Mouse (Mus musculus): Measurements from ENCODE around the gene Cks2. TPM values are rescaled to one million over a fixed set of nuclear protein-coding genes. Genes with fewer than 3 reads are reported as not detected.
A peak's percentile ranks its signal among the peaks of the same experiment; 100 is the strongest.
"Not testable (repeated sequence)": the region's sequence is repeated elsewhere in the genome, so short reads cannot be mapped to it uniquely, and the experiment has no call there.

The Cks2 gene
- polyA plus RNA-seq, 1 experiment from 2014 or later: 335 TPM

DNA sequence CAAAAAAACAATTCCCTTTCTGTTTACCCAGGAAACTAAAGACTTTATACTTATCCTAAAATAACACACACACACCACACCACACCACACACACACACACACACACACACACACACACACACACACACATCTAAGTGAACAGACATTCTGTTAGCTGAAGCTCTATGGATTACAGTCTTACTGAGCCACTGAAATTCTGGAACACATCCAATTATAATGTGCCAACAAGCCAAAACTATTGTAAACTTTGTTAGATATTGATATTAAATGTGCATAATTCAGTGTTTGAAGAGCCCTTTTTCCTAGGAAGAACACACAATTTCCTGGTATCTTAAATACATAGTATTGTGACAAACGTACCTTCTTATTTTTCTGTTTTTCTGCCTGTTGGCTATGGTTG lies 27.7 kb upstream of the Cks2 start:
- Histone ChIP-seq H3K4me1 (peaks cover 14% of the 10 kb centered on the region), H3K4me2 (no peak overlapping the region), H3K9ac (no peak overlapping the region), H3K4me3 (no peak overlapping the region), H3K36me3 (ENCODE audit: poor library complexity, severe bottlenecking) (no peaks in the 10 kb centered on the region), H3K9me3 (replicated peaks) (no peaks in the 10 kb centered on the region), H3K27ac (no peak overlapping the region), H3K27me3 (no peaks in the 10 kb centered on the region)
- 60% methylated on average over 1 of the region's 1 CpGs for WGBS
- ATAC-seq: 0 out of 2 replicates have a peak, but pooled peaks have one; percentile 16

DNA sequence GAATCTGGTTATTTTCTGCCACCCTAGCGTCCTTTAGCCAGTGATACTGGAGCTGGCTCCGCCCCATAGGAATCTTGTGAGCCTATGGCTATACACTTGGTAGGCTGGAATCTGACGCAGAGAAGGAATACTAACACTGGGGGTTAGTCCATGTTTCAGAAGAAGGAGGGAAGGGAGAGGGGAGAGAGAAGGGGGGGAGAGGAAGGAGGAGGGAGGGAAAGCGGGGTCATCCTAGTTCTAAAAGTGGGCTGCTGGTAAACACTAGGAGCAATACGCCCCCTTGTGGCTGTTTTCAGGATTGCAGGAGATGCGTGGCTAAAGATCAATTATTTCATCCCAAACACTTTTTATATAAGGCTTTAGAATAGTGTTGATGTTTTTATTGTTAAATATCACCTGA lies 27.2 kb upstream of the Cks2 start:
- H3K4me1 ChIP-seq: peaks cover 14% of the 10 kb centered on the region
- H3K36me3 ChIP-seq (ENCODE audit: poor library complexity, severe bottlenecking): no peaks in the 10 kb centered on the region
- peak overlapping the region; percentile 14; the same call in 1 of the 2 replicates for H3K4me2 ChIP-seq
- H3K4me3 ChIP-seq: no peak overlapping the region
- peak; percentile 65; the same call in 1 of the 2 replicates for ATAC-seq
- no peak overlapping the region for H3K27ac ChIP-seq
- H3K9me3 ChIP-seq (replicated peaks): no peaks in the 10 kb centered on the region
- 18% methylated on average over 6 of the region's 6 CpGs for WGBS
- H3K27me3 ChIP-seq: no peaks in the 10 kb centered on the region
- H3K9ac ChIP-seq: no peak overlapping the region

DNA sequence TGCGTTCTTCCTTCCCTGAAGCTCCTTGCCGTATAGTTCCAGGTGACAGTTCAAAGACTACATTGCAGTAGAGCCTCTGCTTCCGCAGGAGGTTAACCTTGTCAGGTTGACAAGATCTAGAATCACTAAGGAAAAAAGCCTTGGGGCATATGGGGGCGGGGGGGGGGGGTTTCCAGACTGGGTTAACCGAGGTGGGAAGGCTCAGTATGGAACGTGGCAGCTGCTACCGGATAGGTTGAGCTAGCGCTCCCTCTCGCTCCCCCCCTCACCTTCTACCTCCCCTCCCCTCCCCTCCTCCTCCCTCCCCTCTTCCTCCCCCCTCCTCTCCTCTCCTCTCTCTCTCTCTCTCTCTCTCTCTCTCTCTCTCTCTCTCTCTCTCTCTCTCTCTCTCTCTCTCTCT lies 26.4 kb upstream of the Cks2 start:
- Histone ChIP-seq H3K9me3 (replicated peaks) (no peaks in the 10 kb centered on the region), H3K4me3 (no peak overlapping the region), H3K36me3 (ENCODE audit: poor library complexity, severe bottlenecking) (no peaks in the 10 kb centered on the region), H3K4me2 (no peak overlapping the region), H3K27ac (no peak overlapping the region), H3K27me3 (no peaks in the 10 kb centered on the region), H3K4me1 (peaks cover 14% of the 10 kb centered on the region), H3K9ac (no peak overlapping the region)
- WGBS: 30% methylated on average over 9 of the region's 9 CpGs
- ATAC-seq: no peak

GRCm38 (mm10) chr13:51622626-51623025 lies 22.4 kb upstream of the Cks2 start:
- no peak for ATAC-seq
- no peak overlapping the region for H3K4me2 ChIP-seq
- H3K36me3 ChIP-seq (ENCODE audit: poor library complexity, severe bottlenecking): no peaks in the 10 kb centered on the region
- H3K4me3 ChIP-seq: no peak overlapping the region
- H3K4me1 ChIP-seq: no peaks in the 10 kb centered on the region
- H3K27ac ChIP-seq: no peak overlapping the region
- 94% methylated on average over 5 of the region's 5 CpGs for WGBS
- H3K27me3 ChIP-seq: no peaks in the 10 kb centered on the region
- H3K9me3 ChIP-seq (replicated peaks): no peaks in the 10 kb centered on the region
- no peak overlapping the region for H3K9ac ChIP-seq

DNA sequence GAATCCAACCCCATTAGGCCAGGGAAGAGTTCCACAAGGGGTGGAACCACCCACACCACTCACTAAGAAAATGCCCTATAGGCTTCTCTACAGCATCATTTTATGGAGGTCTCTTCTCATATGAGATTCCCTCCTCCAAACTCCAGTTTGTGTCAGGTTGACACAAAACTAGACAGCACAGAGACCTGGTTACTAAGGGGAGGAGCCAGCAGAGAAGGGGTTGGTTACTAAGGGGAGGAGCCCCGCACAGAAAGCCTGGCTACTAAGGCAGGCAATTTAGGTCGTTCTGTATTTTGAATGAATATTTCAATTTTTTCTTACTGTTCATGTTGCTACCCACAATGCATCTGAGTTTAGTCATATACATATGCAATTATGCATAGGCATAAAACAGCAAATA lies 21.4 kb upstream of the Cks2 start:
- H3K4me1 ChIP-seq: no peaks in the 10 kb centered on the region
- WGBS: 89% methylated on average over 2 of the region's 2 CpGs

GRCm38 (mm10) chr13:51628273-51628848 lies 16.7 kb upstream of the Cks2 start:
- Histone ChIP-seq H3K4me1 (no peaks in the 10 kb centered on the region), H3K27ac (no peak overlapping the region), H3K9me3 (replicated peaks) (no peaks in the 10 kb centered on the region), H3K27me3 (no peaks in the 10 kb centered on the region), H3K36me3 (ENCODE audit: poor library complexity, severe bottlenecking) (no peaks in the 10 kb centered on the region), H3K4me2 (no peak overlapping the region), H3K4me3 (no peak overlapping the region), H3K9ac (no peak overlapping the region)
- WGBS: 85% methylated on average over 6 of the region's 6 CpGs
- no peak for ATAC-seq

More for the DNA sequence above, 21.4 kb upstream of the Cks2 start:
- Histone ChIP-seq H3K27me3 (no peaks in the 10 kb centered on the region), H3K27ac (no peak overlapping the region), H3K4me2 (no peak overlapping the region), H3K36me3 (ENCODE audit: poor library complexity, severe bottlenecking) (no peaks in the 10 kb centered on the region), H3K9ac (no peak overlapping the region), H3K9me3 (replicated peaks) (no peaks in the 10 kb centered on the region), H3K4me3 (no peak overlapping the region)
- ATAC-seq: no peak

- Histone ChIP-seq H3K4me3 (no peak overlapping the region), H3K27me3 (no peaks in the 10 kb centered on the region), H3K4me2 (no peak overlapping the region), H3K36me3 (ENCODE audit: poor library complexity, severe bottlenecking) (no peaks in the 10 kb centered on the region), H3K9ac (no peak overlapping the region), H3K27ac (no peak overlapping the region), H3K9me3 (replicated peaks) (no peaks in the 10 kb centered on the region), H3K4me1 (no peaks in the 10 kb centered on the region)
- 83% methylated on average over 15 of the region's 15 CpGs for WGBS
- no peak for ATAC-seq
Observed at GRCm38 (mm10) chr13:51631354-51631992, 13.6 kb upstream of the Cks2 start.

DNA sequence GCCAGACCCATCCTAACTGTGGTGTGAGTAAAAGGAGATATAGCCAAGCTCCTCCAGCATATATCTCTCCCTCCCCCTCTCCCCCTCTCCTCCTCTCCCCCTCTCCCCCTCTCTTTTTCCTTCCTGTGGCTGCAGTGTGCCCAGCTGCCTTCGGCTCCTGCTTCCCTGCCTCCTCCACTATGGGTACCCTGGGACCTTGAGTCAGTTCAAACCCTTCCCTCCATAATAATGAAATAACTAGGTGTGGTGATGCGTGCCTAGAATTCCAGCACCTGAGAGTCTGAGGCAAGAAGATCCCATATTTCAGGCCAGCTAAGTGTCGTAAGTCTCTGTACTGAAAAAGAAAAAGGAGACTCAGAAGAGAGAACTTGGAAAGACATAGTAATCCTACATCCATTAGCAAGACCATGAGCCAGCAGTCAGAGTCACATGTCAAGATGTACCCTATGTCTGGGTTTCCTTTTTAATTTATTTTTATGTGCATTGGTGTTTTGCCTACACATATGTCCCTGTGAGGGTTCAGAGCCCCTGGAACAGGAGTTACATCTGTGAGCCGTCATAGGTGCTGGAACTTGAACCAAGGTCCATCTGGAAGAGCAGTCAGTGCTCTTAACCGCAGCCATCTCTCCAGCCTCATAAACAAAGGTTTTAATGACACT lies 12.3 kb upstream of the Cks2 start:
- Histone ChIP-seq H3K9ac (no peak overlapping the region), H3K27me3 (no peaks in the 10 kb centered on the region), H3K27ac (no peak overlapping the region), H3K4me3 (no peak overlapping the region), H3K9me3 (replicated peaks) (no peaks in the 10 kb centered on the region), H3K4me2 (no peak overlapping the region), H3K4me1 (no peaks in the 10 kb centered on the region), H3K36me3 (ENCODE audit: poor library complexity, severe bottlenecking) (no peaks in the 10 kb centered on the region)
- ATAC-seq: no peak
- WGBS: 84% methylated on average over 5 of the region's 5 CpGs

DNA sequence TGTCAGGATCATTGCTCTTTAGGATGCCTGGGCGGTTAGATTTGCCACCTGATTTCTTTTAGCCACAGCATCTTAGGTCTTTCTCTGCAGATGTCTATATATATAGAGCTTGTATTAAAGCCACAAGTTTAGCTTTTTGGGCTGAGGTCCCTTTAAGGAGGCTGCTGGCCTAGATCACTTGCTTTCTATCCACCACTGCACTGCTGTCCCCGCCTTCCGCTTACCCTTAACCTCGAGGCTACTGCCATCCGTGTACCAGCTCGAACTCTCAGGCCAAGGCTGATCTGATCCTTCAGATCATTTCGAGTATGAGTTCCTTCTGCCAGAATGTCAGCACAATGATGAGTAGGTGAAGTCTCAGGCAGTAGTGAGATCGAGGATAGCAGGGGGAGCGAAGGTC lies 9.6 kb upstream of the Cks2 start:
- WGBS: 74% methylated on average over 5 of the region's 9 CpGs

GRCm38 (mm10) chr13:51638958-51639357 lies 6.1 kb upstream of the Cks2 start:
- H3K4me3 ChIP-seq: no peak overlapping the region
- no peak for ATAC-seq
- H3K4me2 ChIP-seq: no peak overlapping the region
- no peaks in the 10 kb centered on the region for H3K4me1 ChIP-seq
- no peak overlapping the region for H3K9ac ChIP-seq
- H3K27ac ChIP-seq: no peak overlapping the region
- WGBS: 91% methylated on average over 4 of the region's 4 CpGs
- H3K27me3 ChIP-seq: no peaks in the 10 kb centered on the region
- no peaks in the 10 kb centered on the region for H3K9me3 ChIP-seq (replicated peaks)
- no peaks in the 10 kb centered on the region for H3K36me3 ChIP-seq (ENCODE audit: poor library complexity, severe bottlenecking)

More for the DNA sequence above, 9.6 kb upstream of the Cks2 start:
- not testable (repeated sequence) for H3K4me3 ChIP-seq; H3K9me3 ChIP-seq (replicated peaks); H3K4me2 ChIP-seq; H3K36me3 ChIP-seq (ENCODE audit: poor library complexity, severe bottlenecking); ATAC-seq; H3K4me1 ChIP-seq; H3K27ac ChIP-seq; H3K27me3 ChIP-seq; H3K9ac ChIP-seq

GRCm38 (mm10) chr13:51641424-51641823 lies 3.6 kb upstream of the Cks2 start:
- Histone ChIP-seq H3K4me1 (peaks cover 7% of the 10 kb centered on the region; the same call in 1 of the 2 replicates), H3K36me3 (ENCODE audit: poor library complexity, severe bottlenecking) (no peaks in the 10 kb centered on the region), H3K9me3 (replicated peaks) (no peaks in the 10 kb centered on the region), H3K9ac (no peak overlapping the region), H3K4me3 (no peak overlapping the region), H3K4me2 (no peak overlapping the region), H3K27ac (no peak overlapping the region), H3K27me3 (no peaks in the 10 kb centered on the region)
- no peak for ATAC-seq
- 90% methylated on average over 3 of the region's 3 CpGs for WGBS

DNA sequence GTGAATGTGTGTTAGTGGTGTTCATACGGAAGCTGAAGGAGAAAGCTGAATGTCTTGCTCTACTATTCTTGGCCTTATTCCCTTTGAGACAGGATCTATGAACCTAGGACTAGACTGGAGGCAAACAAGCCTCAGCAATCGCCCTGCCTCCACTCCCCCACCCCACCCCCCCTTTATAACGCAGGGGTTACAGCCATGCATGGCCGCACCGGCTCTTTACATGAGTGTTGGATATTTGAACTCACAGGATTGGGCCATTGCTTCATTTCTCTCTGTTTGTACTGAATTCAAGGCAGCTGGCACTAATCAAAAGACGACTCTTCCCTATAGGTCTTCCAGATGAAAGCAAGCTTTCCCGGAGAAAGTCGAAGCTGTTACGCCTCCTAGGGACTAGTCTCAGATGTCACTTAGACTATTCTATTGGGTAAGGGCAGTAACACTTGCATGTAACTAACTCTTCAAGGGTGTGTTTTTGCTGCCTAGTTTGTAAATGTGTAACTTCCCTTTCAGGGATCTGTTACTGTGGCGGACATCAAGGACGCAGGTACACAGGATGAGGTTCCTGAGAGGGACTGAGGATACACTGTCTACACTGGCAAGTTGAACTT lies 2.8 kb upstream of the Cks2 start:
- Histone ChIP-seq H3K9me3 (replicated peaks) (no peaks in the 10 kb centered on the region), H3K27me3 (no peaks in the 10 kb centered on the region), H3K4me3 (no peak overlapping the region), H3K4me1 (peaks cover 16% of the 10 kb centered on the region), H3K9ac (no peak overlapping the region), H3K27ac (no peak overlapping the region), H3K36me3 (ENCODE audit: poor library complexity, severe bottlenecking) (no peaks in the 10 kb centered on the region), H3K4me2 (no peak overlapping the region)
- ATAC-seq: no peak
- WGBS: 34% methylated on average over 11 of the region's 11 CpGs

Data from forebrain, embryonic 13.5 days (tissue).